Mouse (Mus musculus) cerebellum, postnatal 4 days (tissue): ENCODE results near the gene Gmds.
A peak's percentile ranks its signal among the peaks of the same experiment; 100 is the strongest.

Experiments
- DNase-seq, 2 experiments: peaks; one replicate each; pipeline ENCODE4 v3.0.0; 2022; ENCODE audit warnings: low spot score in 2 of 2, mixed read lengths in 1 of 2

The Gmds gene

DNA sequence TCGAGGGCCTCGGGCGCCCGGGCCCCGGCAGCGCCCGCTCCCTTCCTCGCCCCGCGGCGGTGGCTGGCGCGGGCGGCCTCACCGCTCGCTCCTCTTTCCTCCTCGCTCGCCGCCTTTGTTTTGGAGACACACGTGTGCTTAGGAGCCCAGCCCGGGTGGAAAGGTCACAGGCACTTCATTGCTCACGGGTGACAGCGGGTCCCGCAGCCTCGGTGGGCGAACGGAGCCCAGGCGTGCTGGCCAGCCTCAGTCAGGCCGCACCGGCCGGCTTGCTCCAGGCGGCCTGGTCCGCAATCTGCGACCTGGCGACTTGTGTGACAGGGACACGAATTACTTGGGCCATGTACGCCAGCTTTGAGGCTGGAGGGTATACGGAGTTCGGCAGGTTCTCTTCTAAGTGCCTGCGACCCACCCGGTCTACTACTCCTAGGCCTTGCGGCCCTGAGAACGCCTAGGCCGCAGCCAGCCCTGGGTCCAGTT is 527.0 kb downstream of the Gmds start:
- no peak for DNase-seq

DNA sequence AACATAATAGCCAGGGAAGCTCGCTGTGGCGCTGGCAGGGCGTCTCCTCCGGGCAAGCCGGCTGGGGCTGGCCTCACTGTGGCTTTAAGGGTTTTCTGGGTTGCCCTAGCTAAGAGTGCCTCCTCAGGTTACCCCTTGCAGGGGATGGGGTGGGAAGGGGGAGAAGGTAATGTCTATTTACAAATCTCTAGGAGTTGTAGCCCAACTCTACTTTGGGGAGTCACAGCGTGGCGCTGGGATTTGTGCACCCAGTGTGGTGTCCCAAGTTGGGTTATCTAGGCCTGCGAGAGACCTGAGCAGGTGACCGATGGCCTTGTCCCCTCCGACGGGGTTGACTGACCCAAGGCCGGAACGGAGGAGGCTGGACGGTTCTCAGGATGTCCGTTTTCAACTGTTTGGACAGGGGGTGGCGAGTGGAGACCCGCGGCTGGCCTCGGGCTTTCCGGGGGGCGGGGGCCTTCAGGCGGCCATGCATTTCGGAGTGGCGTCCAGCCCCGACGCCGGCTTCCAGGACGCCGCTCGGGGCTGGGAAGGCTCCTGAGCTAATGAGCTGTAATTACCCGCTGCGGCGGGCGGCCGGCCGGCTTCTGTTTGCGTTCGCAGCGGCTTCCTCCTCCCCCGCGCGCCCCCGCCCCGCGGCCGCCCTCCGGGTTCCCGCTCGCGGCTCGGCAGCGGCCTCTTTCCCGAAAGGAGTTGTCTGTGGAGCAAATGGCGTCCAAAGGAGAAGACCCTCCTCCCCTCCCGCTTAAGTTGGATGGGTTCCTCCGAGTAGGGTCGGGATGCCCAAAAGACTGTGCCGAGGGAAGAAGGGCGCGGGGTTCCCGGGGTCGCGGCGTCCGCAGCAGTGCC is 527.6 kb downstream of the Gmds start:
- DNase-seq, result no peak

DNA sequence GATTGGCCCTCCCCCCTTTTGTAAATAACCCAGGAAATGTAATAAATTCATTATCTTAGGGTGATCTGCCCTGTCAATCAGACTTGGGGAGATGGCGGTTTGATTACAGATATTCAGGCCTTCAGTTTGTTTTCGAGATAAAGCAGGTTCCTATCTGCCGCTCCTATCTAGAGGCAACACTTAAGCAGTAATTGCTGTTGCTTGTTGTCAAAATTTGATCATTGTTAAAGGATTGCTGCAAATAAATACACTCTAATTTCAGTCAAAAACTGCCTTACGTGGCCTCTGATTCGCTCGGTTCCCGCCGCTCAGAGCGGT is 528.2 kb downstream of the Gmds start:
- no peak for DNase-seq

DNA sequence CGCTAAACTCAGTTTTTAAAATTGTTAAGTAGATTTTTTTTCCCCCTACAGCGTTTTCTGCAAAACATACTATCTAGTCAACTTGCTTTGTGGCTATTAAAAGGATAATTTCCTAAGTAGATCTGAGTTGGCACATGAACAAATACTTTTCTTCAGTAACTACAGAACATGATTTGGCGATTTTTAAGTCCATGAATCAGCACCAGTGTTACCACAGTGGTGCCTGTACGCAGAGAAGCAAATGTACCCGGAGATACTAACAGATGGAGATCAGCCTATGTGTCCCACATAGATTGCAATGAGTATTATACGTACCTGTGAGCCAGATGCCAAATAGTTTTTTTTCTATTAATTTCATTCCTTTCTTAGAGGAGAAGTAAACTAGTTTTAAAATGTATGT is 528.8 kb downstream of the Gmds start:
- no peak for DNase-seq

DNA sequence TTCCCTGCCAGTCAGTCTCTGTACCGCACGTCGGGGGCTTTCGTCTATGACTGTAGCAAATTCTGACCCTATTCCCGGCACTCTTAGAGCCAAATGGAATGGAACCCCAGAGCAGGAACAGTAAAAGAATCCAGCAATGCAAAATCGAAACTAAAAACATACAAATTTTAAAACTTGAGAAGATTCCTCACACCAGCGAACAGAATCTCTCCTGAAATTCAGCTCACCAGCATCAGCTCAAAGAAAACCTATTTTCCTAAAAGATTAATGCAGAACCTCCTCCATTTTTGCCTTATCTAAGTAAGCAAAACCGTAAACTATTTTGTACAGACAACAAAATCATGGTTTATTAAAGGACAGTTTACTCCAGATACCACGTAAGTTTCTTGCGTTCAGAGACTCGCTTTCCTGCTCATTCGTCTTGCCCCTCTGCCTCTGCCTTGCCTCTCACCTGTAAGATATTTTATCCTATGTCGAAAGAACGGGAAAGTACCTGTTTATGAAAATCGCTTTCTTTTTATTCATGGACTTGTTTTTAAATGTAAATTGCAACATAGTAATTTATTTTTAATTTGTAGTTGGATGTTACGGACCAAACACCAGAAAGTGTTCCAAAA is 529.6 kb downstream of the Gmds start:
- DNase-seq, result no peak

DNA sequence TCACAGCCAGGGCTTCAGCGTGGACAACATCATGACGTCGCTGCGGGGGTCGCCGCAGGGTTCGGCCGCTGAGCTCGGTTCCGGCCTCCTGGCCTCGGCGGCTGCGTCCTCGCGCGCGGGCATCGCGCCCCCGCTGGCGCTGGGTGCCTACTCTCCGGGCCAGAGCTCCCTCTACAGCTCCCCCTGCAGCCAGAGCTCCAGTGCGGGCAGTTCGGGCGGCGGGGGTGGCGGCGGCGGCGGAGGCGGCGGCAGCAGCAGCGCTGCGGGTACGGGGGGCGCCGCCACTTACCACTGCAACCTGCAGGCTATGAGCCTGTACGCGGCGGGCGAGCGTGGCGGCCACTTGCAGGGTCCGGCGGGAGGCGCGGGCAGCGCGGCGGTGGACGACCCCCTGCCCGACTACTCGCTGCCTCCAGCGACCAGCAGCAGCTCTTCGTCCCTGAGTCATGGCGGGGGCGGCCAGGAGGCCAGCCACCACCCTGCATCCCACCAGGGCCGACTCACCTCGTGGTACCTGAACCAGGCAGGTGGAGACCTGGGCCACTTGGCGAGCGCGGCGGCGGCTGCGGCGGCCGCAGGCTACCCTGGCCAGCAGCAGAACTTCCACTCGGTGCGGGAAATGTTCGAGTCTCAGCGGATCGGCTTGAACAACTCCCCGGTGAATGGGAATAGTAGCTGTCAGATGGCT is 530.3 kb downstream of the Gmds start:
- peak in 1 of 2 experiments; percentile 26 for DNase-seq

DNA sequence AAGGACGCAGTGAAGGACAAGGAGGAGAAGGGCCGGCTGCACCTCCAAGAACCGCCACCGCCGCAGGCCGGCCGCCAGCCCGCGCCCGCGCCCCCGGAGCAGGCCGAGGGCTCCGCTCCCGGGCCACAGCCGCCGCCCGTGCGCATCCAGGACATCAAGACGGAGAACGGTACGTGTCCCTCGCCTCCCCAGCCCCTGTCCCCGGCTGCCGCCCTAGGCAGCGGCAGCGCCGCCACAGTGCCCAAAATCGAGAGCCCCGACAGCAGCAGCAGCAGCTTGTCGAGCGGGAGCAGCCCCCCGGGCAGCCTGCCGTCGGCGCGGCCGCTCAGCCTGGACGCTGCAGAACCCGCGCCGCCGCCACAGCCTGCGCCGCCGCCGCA is 530.8 kb downstream of the Gmds start:
- DNase-seq, result no peak

DNA sequence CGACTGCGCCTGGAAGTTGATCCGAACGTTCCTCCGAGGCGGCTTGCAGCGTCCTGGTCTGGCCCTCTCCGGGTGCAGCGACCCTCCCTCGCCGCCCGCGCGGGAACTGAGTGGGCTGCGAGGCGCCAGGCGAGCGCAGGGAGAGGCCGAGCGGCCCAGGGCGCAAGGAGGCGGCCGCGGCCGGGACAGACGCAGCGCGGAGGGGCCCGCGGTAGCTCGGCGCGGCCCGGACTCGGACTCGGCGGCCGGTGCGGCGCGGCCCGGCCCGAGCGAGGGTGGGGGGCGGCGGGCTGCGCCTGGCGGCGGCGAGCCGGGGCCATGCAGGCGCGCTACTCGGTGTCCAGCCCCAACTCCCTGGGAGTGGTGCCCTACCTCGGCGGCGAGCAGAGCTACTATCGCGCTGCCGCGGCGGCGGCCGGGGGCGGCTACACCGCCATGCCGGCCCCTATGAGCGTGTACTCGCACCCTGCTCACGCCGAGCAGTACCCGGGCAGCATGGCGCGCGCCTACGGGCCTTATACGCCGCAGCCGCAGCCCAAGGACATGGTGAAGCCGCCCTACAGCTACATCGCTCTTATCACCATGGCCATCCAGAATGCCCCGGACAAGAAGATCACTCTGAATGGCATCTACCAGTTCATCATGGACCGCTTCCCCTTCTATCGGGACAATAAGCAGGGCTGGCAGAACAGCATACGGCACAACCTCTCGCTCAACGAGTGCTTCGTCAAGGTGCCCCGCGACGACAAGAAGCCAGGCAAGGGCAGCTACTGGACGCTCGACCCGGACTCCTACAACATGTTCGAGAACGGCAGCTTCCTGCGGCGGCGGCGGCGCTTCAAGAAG is 531.4 kb downstream of the Gmds start:
- peak in 1 of 2 experiments; percentile 19 for DNase-seq

DNA sequence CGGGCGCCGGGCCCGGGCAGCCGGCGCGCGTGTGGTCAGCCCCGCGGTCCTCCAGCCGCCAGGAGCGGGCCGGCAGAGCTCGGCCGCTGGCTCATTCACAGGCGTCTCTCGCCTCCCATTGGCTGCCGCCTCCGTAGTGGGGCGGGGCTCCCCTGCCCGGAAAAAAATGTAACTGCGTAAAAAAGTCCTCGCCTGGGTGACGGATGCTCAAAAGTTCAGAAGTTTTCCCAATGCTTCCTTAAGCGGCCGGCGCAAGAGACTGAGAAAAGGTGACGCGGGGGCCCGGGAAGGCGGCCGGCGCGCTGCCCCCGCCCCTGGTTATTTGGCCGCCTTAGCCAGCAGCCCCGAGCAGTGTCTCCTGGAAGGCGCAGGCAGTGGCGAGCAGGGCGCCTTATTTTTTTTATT is 532.1 kb downstream of the Gmds start, which contains the start of gene Foxc1:
Gene Foxc1, plus strand, starts transcription at position 206 of the 405 bp plus-strand sequence.
- DNase-seq, result peak in 1 of 2 experiments; percentile 55

DNA sequence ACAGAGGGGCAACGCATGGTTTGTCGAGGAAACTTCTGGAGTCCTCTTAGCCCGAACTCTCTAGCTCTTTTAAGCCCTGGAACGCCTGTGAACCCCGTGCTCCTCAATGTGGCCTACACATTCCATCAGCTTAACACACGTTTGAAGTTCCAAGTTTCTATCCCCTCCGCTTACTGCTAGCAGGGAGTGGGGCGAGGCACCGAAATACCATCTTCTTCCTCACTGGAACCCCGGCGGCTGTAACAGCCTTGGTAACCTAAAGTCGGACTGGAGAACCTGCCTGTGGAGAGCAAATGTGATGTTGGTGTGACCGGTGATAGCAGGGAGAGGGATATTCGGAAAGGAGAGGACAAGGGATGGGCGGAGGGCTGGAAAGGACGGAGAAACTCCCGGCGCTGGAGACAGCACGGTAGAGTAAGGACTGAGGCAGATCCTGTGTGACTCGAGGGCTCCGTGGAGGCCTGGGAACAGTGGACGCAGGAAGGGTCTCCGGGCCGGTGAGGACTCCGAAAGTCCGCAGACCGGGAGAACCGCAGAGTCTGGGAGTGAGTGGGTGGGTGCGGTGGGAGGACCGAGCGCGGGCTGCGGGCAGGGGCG is 532.6 kb downstream of the Gmds start:
- DNase-seq, result no peak

DNA sequence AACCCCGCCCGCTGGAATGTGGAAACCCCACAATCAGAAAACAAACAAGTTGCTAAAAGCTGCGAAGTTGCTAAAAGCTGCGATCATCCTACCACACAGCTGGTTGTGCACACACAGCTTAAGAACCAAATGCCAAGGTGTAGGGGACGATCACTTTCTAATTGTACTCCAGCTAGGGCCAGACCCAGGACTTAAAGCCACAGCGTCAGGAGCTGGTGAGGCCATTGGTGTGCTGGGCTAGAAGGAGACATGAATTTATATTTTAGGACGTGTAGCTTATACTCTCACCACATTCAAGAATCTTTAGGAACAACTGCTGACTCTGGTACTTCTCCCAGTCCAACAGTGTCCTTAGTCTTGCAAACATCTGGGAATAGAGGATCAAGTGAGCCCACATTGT is 534.0 kb downstream of the Gmds start:
- DNase-seq, result no peak

DNA sequence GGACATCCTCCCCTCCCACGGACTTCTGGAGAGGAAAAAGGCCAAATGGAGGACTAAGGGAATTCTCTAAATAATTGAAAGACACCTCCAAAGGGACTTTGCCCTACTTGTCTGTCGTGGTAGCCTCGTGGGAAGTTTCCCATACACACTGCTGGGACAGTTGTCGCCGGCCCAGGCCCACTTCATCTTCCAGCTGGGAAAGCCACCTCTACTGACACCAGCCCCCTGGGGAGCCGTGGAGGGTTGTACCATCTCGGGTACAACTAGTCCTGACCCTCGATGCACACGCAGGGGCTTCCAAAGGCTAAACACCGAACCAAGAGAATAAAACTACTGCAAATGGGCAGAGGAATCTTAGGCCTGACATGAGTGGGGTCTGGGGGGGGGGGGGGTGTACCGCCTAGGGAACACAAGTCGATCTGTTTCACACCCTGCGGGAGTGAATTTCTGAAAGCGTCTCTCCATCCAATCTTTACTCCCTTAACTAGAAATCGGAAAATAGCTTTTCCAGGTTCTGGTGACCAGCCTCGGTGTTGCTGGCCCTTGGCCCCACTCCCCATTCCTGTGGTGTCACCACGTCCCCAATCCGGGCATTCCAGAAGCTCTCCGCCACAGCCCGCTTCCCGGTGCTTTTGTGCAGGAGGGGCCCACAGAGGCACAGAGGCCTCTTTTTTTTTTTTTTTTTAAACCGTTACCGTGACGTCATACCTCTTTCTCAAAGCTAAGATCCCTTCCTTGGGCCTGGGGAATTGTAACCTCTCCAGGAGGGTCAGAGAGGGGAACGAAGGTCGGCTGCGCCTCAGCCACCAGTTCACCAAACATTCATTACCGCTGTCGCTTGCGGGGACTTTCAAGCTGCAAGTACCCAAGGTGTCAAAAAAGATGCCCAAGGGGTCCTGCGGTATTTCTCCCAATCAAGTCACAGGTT is 535.1 kb downstream of the Gmds start:
- DNase-seq, result no peak

DNA sequence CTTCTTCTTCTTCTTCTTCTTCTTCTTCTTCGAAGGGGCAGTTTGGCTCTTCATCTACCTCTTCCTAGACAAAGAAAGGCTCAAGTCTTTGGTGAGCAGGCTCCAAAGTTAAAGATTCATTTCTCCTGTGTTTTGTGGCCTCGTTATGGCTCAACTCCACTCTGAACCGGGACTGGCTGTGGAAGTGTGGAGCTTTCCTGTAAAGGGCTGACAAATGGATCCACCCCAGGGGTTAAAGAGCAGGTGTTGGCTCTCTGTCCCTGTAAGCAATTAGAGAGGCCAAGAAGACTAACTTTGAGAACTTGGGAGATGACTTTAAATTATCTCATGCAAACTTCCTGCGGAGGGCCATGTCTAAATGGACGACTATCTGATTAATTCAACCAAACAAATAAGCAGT is 536.1 kb downstream of the Gmds start:
- DNase-seq, result no peak

DNA sequence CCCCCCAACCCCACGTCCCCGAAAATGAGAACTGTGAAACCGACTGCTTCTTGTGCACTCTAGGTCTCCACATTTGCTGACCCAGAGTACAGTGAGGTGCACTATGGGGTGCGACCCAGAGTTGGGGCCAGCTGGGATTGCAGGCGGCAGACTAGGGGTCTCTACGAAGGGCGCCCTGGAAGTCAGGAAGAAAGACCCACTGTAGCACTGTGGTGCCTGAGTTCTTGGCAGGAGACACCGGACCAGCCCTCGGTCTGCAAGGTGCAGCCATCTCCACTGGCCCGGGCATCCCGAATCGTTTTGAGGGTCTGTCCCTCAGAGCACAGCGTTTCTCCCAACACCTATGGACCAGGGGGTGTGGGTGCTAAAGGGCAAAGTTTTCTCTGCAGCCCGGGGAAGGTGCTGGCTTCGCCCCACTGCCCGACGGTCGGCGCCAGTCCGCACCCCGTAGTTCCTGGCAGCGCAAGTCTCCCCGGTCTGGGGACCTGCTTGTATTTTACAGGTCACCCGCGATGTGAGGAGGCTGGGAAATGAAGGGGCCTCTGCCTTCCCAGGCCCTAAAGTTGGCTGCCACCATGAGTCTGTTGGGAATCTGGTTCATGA is 536.7 kb downstream of the Gmds start:
- DNase-seq, result no peak

DNA sequence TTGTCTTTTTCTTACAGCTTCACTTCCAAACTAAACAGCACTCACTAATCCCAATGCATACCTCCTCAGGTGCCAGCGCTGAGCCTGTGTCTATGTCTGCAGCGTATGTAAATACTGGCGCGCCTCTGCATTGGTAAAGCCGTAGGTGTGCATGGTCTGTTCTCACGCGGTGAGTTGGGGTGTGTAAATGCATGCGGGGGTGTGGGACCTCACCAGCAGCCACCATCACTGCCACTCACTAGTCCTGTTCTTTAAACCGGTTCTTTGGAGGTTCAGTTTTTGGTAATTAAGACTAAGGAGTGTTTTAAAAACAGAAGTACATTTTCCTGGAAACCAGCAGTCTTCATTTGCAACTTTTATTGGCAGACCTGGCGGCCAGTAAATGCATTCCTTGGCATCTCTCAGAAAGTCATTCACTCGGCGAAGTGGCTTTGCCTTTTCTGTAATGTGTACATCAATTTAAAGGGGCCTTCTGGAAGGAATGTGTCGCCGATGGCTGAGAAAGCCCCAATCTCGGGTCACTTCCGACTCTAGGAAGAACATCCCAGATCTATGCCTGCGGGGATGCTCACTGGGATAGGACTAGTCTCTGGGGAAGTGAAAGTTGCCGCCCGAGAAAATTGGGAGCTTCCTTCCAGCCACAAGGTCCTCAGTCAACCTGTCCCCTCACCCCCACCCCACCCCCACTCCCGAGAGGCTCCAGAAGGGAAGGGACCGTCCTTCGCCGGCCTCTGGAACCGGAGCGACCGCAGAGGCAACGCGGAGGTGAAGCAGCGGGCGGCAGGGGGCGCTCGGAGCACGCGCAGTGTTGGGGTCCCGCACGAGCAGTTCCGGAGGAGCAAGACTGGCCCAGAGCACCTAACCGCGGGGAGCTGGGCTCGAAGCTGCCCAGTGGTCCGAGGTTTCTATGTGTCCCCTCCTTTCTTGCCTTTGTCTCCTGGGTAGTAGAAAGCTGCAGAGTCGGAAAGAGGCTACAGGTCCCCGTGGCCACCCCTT is 537.7 kb downstream of the Gmds start:
- peak; percentile 81 to 91 for DNase-seq

DNA sequence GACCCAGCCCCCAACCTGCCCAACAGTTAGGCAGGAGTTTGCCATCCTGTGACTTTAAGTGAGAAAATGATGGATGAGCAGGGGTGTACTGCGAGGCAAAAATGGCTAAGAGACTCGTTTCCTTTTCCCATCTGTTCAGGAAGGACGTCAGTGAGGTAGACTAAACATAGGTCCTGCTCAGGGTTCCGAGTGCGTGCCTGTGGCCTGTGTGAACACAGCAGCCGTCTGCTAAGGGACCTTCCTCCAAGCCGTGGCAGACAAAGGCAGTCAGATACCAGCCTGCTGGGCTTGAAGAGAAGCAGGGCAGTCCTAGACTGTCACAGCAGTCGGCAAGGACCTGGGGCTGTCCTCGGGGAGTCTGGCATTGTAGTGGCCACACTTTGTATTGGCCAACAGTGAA is 540.5 kb downstream of the Gmds start:
- no peak for DNase-seq

DNA sequence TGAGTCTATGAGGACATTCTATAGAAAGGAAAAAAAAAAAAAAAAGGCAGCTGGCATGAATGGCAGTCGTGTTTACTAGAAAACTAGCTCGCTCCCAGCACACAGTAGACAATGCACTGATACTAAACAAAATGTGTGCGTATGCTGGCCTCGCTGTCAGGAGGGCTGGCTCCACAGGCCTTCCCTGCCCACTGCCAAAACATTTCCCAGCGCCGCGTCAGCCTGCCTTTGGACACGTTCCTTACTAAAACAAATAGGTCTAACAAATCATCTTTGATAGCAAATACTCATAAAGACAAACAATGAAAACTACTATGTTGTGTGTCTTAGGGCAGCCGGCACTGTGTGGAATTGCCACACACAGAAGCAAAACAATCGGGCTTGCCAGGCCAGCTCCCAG is 541.2 kb downstream of the Gmds start:
- DNase-seq, result no peak

DNA sequence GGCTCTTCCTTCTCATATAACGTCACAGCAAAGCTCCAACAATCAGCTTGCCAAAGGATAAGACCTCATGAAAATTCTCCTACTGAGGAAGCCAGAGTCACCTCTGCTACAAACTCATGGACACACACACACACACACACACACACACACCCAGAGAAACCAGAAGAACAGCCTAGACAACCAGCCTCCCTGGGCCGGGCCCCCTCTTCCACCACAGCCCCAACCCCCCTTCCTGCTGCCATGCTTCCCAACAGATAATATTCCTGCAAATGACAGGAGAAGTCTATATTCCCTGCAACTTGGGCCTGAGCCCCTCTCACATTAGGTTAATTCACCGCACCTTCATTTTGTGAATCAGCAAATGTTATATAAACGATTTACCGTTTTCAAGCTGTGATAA is 545.4 kb downstream of the Gmds start:
- no peak for DNase-seq
